Mouse (Mus musculus): Measurements from ENCODE around the gene Ptpre.

Ptpre gene

DNA sequence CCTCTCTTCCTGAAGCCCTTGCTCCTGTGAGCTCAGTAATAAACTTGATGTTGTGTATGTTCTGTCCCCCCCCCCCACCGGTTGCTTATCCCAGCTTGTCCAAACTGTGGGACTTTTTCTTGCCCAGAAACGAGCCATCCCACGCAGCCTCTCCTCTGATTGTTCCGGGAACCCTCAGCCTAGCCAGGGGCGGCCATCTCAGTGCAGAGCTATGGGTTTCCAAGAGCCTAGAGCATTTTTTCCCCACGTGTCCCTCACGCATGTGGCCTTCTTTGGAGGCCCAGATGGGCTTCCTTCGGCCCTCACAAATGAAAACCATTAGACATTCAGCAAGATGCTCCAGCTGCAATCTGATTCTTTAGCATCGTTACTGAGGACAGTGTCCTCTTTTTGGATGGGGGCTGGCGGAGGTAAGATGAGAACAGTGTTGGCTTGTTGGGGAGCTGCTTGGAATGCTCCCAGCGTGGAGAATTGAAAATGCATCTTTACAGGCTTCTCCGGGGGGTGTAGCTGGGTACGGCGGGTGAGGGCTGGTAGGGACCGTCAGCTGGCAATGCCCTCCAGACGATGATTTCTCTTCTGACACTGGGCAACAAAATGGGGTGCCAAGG lies 41.5 kb downstream of the Ptpre start:
- no peak for DNase-seq (ENCODE audit: low spot score)

DNA sequence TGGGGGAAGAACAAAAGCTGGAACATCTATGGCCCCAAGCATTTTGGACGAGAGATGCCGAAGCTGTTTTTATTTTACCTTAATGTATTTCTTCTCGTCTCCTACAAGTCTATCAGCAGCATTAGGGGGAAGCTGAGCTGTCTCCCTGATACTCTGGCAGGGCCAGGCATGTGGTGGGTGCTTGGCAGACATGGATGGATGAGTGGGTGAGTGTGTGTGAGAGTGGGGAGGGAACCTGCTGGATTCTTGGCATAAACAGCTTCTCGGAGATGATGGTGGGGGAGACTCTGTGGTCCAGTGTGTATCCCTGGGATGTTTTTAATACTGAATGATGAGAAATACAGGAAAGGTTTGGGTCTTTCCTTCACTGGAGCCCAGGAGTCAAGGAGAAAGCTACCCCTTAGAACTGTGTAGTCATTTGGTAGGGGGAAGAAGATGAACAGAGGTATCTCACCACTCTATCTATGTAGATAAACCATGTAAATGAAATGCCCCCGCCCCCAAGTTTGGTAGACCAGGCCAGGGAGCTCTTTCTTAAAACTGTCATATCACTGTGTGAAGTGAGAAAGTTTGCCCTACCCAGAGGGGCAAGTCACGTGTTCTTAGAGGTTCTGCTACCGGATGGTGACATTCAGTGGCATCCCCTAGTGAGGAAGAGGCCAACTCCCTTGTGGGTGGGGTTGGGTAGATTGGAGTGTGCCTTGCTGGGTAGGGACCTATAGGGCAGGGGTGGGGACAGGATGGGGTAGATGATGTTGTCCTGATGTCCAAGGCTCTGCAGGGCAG lies 43.2 kb downstream of the Ptpre start:
- DNase-seq (ENCODE audit: low spot score): no peak

- DNase-seq (ENCODE audit: low spot score): no peak
Measured at GRCm38 (mm10) chr7:135581128-135581527, 43.8 kb downstream of the Ptpre start.

GRCm38 (mm10) chr7:135585125-135585687 lies 47.9 kb downstream of the Ptpre start:
- no peak for DNase-seq (ENCODE audit: low spot score)

GRCm38 (mm10) chr7:135586402-135586801 lies 49.1 kb downstream of the Ptpre start:
- no peak for DNase-seq (ENCODE audit: low spot score)

DNA sequence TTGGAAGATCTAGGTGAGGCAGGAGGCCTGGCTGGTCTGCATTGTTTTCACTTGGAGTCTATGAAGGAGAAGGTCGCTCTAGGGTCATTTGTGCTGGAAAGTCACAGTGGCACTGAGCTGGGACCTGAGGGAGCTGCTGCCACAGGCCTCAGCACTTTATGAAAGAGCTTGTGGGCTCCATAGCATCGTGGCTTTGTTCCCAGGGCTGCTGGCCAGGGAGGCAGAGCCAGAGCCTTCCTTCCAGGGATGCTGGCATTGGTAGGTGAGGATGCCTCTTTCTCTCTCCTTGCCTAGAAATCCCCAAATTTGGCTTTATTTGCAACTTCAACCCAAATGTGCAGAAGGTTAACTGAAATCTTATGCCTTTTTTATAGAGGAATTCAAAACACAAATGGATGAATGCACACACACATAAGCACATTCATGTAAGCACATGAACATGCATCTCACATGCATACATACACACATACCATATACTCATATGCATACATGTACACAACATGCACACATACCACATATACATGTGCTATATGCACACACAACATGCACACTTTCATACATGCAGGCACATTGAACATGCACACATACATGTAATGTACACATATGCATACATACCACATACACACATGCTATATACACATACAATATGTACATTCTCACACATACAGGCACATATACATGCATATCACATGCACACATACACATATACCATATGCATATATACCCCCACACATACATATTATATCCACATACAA lies 50.7 kb downstream of the Ptpre start:
- no peak for DNase-seq (ENCODE audit: low spot score)

- no peak for DNase-seq (ENCODE audit: low spot score)
Measured at GRCm38 (mm10) chr7:135588620-135589309, 51.5 kb downstream of the Ptpre start.

- no peak for DNase-seq (ENCODE audit: low spot score)
Measured at GRCm38 (mm10) chr7:135591461-135591860, 54.2 kb downstream of the Ptpre start.

- no peak for DNase-seq (ENCODE audit: low spot score)
Measured at GRCm38 (mm10) chr7:135593286-135593685, 56.0 kb downstream of the Ptpre start.

DNA sequence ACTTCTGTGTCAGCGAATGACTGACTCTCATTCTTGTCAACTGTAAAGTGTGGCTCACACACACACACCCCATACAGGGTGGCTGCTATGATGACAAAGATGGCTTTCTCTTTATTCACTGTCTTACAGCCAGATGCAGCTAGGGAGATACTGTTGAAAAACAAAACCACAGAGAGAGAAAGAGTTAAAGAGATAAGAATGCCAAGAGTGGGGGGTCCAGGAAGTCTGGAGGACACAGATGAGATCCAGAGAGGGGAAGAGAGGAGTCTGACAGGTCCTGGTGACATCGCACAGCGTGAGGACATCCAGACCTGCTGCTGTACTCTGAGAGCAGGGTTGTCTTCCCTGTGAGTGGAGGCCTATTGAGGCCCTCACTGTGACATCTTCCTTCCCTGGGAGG lies 56.5 kb downstream of the Ptpre start:
- no peak for DNase-seq (ENCODE audit: low spot score)

- no peak for DNase-seq (ENCODE audit: low spot score)
Measured at GRCm38 (mm10) chr7:135594676-135595075, 57.4 kb downstream of the Ptpre start.

GRCm38 (mm10) chr7:135595640-135596174 lies 58.4 kb downstream of the Ptpre start:
- no peak for DNase-seq (ENCODE audit: low spot score)

GRCm38 (mm10) chr7:135597006-135597405 lies 59.7 kb downstream of the Ptpre start:
- no peak for DNase-seq (ENCODE audit: low spot score)

GRCm38 (mm10) chr7:135597604-135598289 lies 60.5 kb downstream of the Ptpre start:
- DNase-seq (ENCODE audit: low spot score): no peak

DNA sequence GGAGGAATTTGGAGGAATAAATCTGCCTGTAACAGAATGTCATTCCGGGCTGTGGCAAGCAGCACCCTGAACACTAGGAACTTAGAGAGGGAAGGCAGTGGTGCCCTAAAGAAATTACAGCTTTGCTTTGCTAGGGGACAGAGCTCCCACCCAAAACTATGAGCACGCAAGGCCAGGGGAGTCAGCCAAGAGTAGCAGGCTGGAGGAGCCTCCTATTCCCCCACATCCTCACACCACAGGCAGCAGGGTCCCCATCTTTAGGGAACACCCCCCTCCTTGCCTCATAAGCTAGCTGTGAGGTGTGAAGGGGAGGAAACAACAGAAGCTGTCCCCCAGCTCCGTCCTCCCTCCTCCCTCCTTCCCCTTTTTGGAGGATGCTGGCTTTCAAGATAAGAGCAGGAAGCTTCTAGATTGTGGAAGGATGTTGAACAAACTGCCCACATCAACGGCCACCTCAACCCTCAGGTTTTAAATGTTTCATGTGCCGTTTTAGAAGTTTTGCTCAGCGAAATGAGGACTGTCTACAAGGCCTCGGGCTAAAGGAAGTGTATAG lies 61.1 kb downstream of the Ptpre start:
- DNase-seq (ENCODE audit: low spot score): no peak

GRCm38 (mm10) chr7:135600076-135600475 lies 62.8 kb downstream of the Ptpre start:
- DNase-seq (ENCODE audit: low spot score): no peak

DNA sequence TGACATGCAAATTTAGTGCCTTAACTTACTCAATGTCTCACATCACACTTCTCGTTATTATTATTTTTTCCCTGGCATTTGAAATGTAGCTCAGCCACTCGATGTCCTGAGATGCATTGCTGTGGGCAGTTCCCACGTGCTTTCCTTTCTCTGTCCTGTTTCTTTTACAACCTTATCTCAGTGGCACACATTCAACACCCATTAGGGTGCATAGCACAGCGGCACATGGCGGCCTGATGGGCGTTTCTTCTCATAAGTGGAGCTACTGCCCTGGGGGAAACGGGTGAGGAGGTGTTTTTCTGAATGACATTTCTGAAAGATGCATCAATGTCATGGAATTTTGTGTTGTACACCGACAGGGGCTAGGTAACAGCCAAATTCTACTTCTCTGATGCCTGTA lies 64.3 kb downstream of the Ptpre start:
- DNase-seq (ENCODE audit: low spot score): no peak

GRCm38 (mm10) chr7:135602265-135602664 lies 65.0 kb downstream of the Ptpre start:
- DNase-seq (ENCODE audit: low spot score): no peak

- no peak for DNase-seq (ENCODE audit: low spot score)
Measured at GRCm38 (mm10) chr7:135602881-135603523, 65.7 kb downstream of the Ptpre start.
